Mouse (Mus musculus) liver, embryonic 14.5 days (tissue): ENCODE results near the gene Ssh2. TPM values are rescaled to one million over a fixed set of nuclear protein-coding genes. Genes with fewer than 3 reads are reported as not detected.
"Not testable (repeated sequence)": the region's sequence is repeated elsewhere in the genome, so short reads cannot be mapped to it uniquely, and the experiment has no call there.

Source experiments
- ATAC-seq: fragments of 200-750 bp; cut with Nextera tagmentation; 2 replicates; pipeline ENCODE4 v1.8.0; 2017; ENCODE audit warnings: moderate number of reproducible peaks, mild to moderate bottlenecking, moderate library complexity; ENCODE audit not compliant: insufficient read depth
- DNase-seq, 3 experiments: peaks; one replicate each; pipeline ENCODE4 v3.0.0-alpha.2; 2012 to 2013; ENCODE audit warnings: low read depth in 3 of 3, low spot score in 3 of 3
- H3K27ac ChIP-seq: fragments of 300-500 bp; sonication (generic); 2 replicates; pipeline ENCODE4 v1.5.1; 2014; ENCODE audit warnings: moderate library complexity, mild to moderate bottlenecking, control low read depth, inconsistent platforms
- H3K27me3 ChIP-seq: fragments of 300-500 bp; sonication (generic); 2 replicates; pipeline ENCODE4 v1.6.1; 2014; ENCODE audit warnings: mild to moderate bottlenecking, low read length, moderate library complexity; ENCODE audit not compliant: control insufficient read depth, insufficient read depth
- H3K36me3 ChIP-seq: fragments of 300-500 bp; sonication (generic); replicated peaks from 2 replicates; pipeline ENCODE4 v1.6.1; 2014; ENCODE audit warnings: low read depth; ENCODE audit not compliant: control insufficient read depth, insufficient read depth
- H3K4me1 ChIP-seq, 2 experiments: fragments of 200-500 bp in 1 of 2; fragments of 300-500 bp in 1 of 2; sonication (generic) in 1 of 2; replicated peaks; 2 replicates each; pipeline ENCODE4 v1.6.1; 2012 to 2014; ENCODE audit warnings: antibody characterized with exemption in 1 of 2, inconsistent platforms in 1 of 2, low read length in 1 of 2; ENCODE audit not compliant: control insufficient read depth in 2 of 2, insufficient read depth in 2 of 2
- H3K4me2 ChIP-seq: fragments of 300-500 bp; sonication (generic); 2 replicates; pipeline ENCODE4 v1.6.1; 2014; ENCODE audit warnings: low read depth, mild to moderate bottlenecking, control low read depth, moderate library complexity
- H3K4me3 ChIP-seq, 2 experiments: fragments of 200-500 bp in 1 of 2; fragments of 300-500 bp in 1 of 2; sonication (generic) in 1 of 2; 2 replicates each; pipeline ENCODE4 v1.5.1; 2012 to 2014; ENCODE audit warnings: low read depth in 2 of 2, low read length in 2 of 2, mild to moderate bottlenecking in 2 of 2, control low read depth in 1 of 2, inconsistent platforms in 1 of 2, moderate library complexity in 1 of 2; ENCODE audit not compliant: insufficient read depth in 1 of 2
- H3K9ac ChIP-seq: fragments of 300-500 bp; sonication (generic); replicated peaks from 2 replicates; pipeline ENCODE4 v1.6.1; 2014; ENCODE audit warnings: mild to moderate bottlenecking, control low read depth, moderate library complexity
- H3K9me3 ChIP-seq: fragments of 300-500 bp; sonication (generic); 2 replicates; pipeline ENCODE4 v1.6.1; 2016; ENCODE audit warnings: low read length, mixed read lengths; ENCODE audit not compliant: control insufficient read depth
- CTCF ChIP-seq: IDR thresholded peaks from 2 replicates; pipeline ENCODE4 v1.5.1; 2016; ENCODE audit warnings: antibody characterized with exemption, low read depth, control low read depth
- EP300 ChIP-seq: IDR thresholded peaks from 2 replicates; pipeline ENCODE4 v1.6.1; 2016; ENCODE audit warnings: antibody characterized with exemption, low read depth
- WGBS: fragments of 180-500 bp; shearing (Covaris S2); extraction: QIAGEN DNeasy Blood & Tissue Kit; methylation state at CpG from one replicate; pipeline ENCODE4 v1.1.7; 2014; ENCODE audit not compliant: insufficient replicate concordance; 5-methylcytosine and 5-hydroxymethylcytosine counted together
- polyA plus RNA-seq, 2 experiments: library from polyadenylated mRNA; depleted of rRNA in 1 of 2; stranded (reverse) in 1 of 2; unstranded in 1 of 2; fragments of >200 nt; fragmentation: Nextera tagmentation in 1 of 2; extraction: Ambion mirVana in 1 of 2; gene quantifications; 2 replicates each; pipeline versions ENCODE4 v1.2.1 to v1.2.3; 2012 to 2014

Ssh2 gene
- polyA plus RNA-seq, 2 experiments, result 2.5 to 3.6 TPM

GRCm38 (mm10) chr11:77385706-77386690 is 169.9 kb downstream of the Ssh2 start:
- no peak for ATAC-seq

GRCm38 (mm10) chr11:77388197-77388596 is 172.1 kb downstream of the Ssh2 start:
- H3K9me3 ChIP-seq, H3K27ac ChIP-seq, DNase-seq, H3K4me3 ChIP-seq, H3K36me3 ChIP-seq, H3K4me2 ChIP-seq, H3K9ac ChIP-seq, H3K4me1 ChIP-seq, ATAC-seq, H3K27me3 ChIP-seq: not testable (repeated sequence)
- 75% methylated on average over 3 of the region's 3 CpGs for WGBS

More at GRCm38 (mm10) chr11:77385706-77386690, 169.9 kb downstream of the Ssh2 start:
- H3K36me3 ChIP-seq, result no peaks in the 10 kb centered on the region
- no peak overlapping the region for H3K27ac ChIP-seq
- H3K9me3 ChIP-seq, result no peaks in the 10 kb centered on the region
- H3K9ac ChIP-seq, result no peak overlapping the region
- DNase-seq, result peak in 2 of 3 experiments; percentile 22 to 37
- 32% methylated on average over 3 of the region's 3 CpGs for WGBS
- no peaks in the 10 kb centered on the region for H3K27me3 ChIP-seq
- H3K4me1 ChIP-seq, result peaks cover 0 to 5% of the 10 kb centered on the region in 2 experiments; a peak in 3 of 4 replicates
- no peak for TF ChIP-seq EP300
- no peak for TF ChIP-seq CTCF
- no peak overlapping the region for H3K4me3 ChIP-seq
- no peak overlapping the region for H3K4me2 ChIP-seq

GRCm38 (mm10) chr11:77395539-77395938 is 179.5 kb downstream of the Ssh2 start:
- no peak overlapping the region for H3K9ac ChIP-seq
- ATAC-seq (no peak), DNase-seq (no peak)
- H3K27me3 ChIP-seq, result no peaks in the 10 kb centered on the region
- H3K4me3 ChIP-seq, result no peak overlapping the region
- no peaks in the 10 kb centered on the region for H3K36me3 ChIP-seq
- no peaks in the 10 kb centered on the region for H3K4me1 ChIP-seq
- TF ChIP-seq EP300 (no peak), CTCF (no peak)
- no peak overlapping the region for H3K4me2 ChIP-seq
- no peaks in the 10 kb centered on the region for H3K9me3 ChIP-seq
- 64% methylated on average over 2 of the region's 2 CpGs for WGBS
- H3K27ac ChIP-seq, result no peak overlapping the region

- Histone ChIP-seq H3K4me2 (no peak overlapping the region), H3K36me3 (no peaks in the 10 kb centered on the region), H3K4me3 (no peak overlapping the region), H3K4me1 (no peaks in the 10 kb centered on the region), H3K9me3 (no peaks in the 10 kb centered on the region), H3K9ac (no peak overlapping the region), H3K27me3 (no peaks in the 10 kb centered on the region), H3K27ac (no peak overlapping the region)
- WGBS, result 29% methylated on average over 2 of the region's 2 CpGs
- DNase-seq (no peak), ATAC-seq (no peak)
- TF ChIP-seq EP300 (no peak), CTCF (no peak)
These were observed 186.4 kb downstream of the Ssh2 start for GRCm38 (mm10) chr11:77402508-77402907.

- no peak for ATAC-seq
- no peaks in the 10 kb centered on the region for H3K27me3 ChIP-seq
- DNase-seq, result no peak
- WGBS, result 68% methylated on average over 2 of the region's 2 CpGs
- no peak overlapping the region for H3K27ac ChIP-seq
- H3K4me2 ChIP-seq, result no peak overlapping the region
- H3K9me3 ChIP-seq, result no peaks in the 10 kb centered on the region
- no peak overlapping the region for H3K4me3 ChIP-seq
- H3K36me3 ChIP-seq, result no peaks in the 10 kb centered on the region
- no peak for TF ChIP-seq CTCF
- no peak for TF ChIP-seq EP300
- peaks cover 5 to 12% of the 10 kb centered on the region in 2 experiments; a peak in 3 of 4 replicates for H3K4me1 ChIP-seq
- H3K9ac ChIP-seq, result no peak overlapping the region
These were observed 190.2 kb downstream of the Ssh2 start for GRCm38 (mm10) chr11:77406329-77406728.
